Mouse (Mus musculus): ENCODE measurements around the gene Cavin3. TPM values are rescaled to one million over a fixed set of nuclear protein-coding genes. Genes with fewer than 3 reads are reported as not detected.
A peak's percentile ranks its signal among the peaks of the same experiment; 100 is the strongest.

Cavin3 gene
- total RNA-seq, 1 experiment: 5.3 TPM

DNA sequence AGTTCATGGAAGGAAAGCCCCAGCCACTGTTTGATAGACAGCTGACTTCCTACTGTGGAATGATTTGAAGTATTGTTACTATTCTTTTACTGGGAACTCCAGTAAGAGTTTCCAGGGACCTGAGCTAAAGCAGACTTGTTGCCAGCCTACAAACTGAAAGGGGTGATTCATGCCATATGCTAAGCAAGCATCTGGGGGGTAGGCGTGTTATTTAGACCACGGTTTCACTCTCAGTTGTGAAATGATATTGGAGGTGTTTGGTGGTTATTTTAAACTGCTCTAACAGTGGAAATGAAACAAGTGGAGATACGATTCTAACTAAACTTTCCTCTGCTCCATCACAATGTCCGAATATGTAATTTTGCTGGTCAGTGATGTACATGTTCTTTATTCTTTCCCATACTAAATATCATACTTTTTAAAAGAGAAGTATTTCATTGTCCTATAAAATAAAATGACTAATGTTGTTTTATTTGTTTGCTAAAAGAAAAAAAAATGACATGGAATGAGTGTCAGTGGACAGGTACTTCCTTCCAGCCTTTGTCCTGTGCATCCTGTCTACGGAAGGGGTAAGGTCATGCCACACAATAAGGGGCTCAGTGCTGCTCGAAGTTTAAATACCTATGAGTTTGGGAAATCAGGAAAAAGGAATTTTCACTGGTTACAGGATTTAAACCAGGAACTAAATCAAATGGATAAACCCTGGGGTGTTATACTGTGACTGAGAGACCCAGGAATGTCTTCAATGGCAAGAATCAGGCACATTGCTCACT lies 5.2 kb upstream of the Cavin3 start:
- no peak for TF ChIP-seq ZNF384 (IDR thresholded peaks at IDR 0.05; ENCODE audit: low read depth, low read length)
- no peak for TF ChIP-seq HCFC1 (IDR thresholded peaks at IDR 0.05; ENCODE audit: borderline replicate concordance, insufficient read depth, low read length)
- TF ChIP-seq ZC3H11A (IDR thresholded peaks at IDR 0.05; ENCODE audit: borderline replicate concordance, low read depth, low read length): no peak
- H3K36me3 ChIP-seq (ENCODE audit: control insufficient read depth, insufficient read depth, low read length, poor library complexity, severe bottlenecking): no peaks in the 10 kb centered on the region
- no peak overlapping the region for H3K9ac ChIP-seq (ENCODE audit: insufficient read depth, low read depth, low read length, poor library complexity, severe bottlenecking)
- no peak overlapping the region for H3K27ac ChIP-seq (ENCODE audit: insufficient read depth, low read depth, low read length, poor library complexity, severe bottlenecking)
- no peak overlapping the region for H3K4me3 ChIP-seq (ENCODE audit: insufficient read depth in 1 of 2, low read depth in 1 of 2, low read length in 2 of 2, poor library complexity in 1 of 2, severe bottlenecking in 1 of 2)
- peaks cover 3 to 4% of the 10 kb centered on the region in 2 experiments for H3K4me1 ChIP-seq (ENCODE audit: control insufficient read depth in 2 of 2, insufficient read depth in 2 of 2, low read length in 2 of 2, poor library complexity in 1 of 2)
- no peak for DNase-seq (ENCODE audit: low read depth, low spot score)
- in situ Hi-C loops (cut with MboI; ENCODE audit: low sequenced_read_pairs in 2 of 2, unreplicated experiment in 2 of 2): no loop called here
- no peaks in the 10 kb centered on the region for H3K9me3 ChIP-seq (ENCODE audit: control insufficient read depth, insufficient read depth, low read depth, low read length)

DNA sequence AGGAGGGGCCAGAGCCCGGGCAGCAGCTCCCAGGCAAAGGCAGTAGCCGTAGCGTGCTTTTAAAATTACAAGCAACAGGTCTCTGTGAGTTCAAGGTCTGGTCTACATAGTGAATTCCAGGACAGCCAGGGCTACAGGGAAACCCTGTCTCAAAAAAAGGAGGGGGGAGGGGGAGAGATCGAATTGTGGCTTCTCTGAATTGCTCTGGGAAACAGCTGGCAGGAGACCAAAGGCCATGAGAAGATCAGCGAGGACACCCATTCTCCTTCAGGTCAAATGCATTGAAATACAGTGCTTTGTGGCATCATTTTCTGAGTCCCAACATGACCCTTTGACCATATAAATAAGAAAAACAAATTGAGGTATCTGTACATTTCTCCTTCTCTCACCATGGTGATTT lies 2.9 kb upstream of the Cavin3 start:
- H3K36me3 ChIP-seq (ENCODE audit: control insufficient read depth, insufficient read depth, low read length, poor library complexity, severe bottlenecking): no peaks in the 10 kb centered on the region
- DNase-seq (ENCODE audit: low read depth, low spot score): no peak
- no peak overlapping the region for H3K27ac ChIP-seq (ENCODE audit: insufficient read depth, low read depth, low read length, poor library complexity, severe bottlenecking)
- H3K9ac ChIP-seq (ENCODE audit: insufficient read depth, low read depth, low read length, poor library complexity, severe bottlenecking): no peak overlapping the region
- H3K9me3 ChIP-seq (ENCODE audit: control insufficient read depth, insufficient read depth, low read depth, low read length): no peaks in the 10 kb centered on the region
- TF ChIP-seq ZC3H11A (IDR thresholded peaks at IDR 0.05; ENCODE audit: borderline replicate concordance, low read depth, low read length): no peak
- in situ Hi-C loops (cut with MboI; ENCODE audit: low sequenced_read_pairs in 2 of 2, unreplicated experiment in 2 of 2): no loop called here
- no peak overlapping the region for H3K4me3 ChIP-seq (ENCODE audit: insufficient read depth in 1 of 2, low read depth in 1 of 2, low read length in 2 of 2, poor library complexity in 1 of 2, severe bottlenecking in 1 of 2)
- H3K4me1 ChIP-seq (ENCODE audit: control insufficient read depth in 2 of 2, insufficient read depth in 2 of 2, low read length in 2 of 2, poor library complexity in 1 of 2): peaks cover 3 to 17% of the 10 kb centered on the region in 2 experiments

DNA sequence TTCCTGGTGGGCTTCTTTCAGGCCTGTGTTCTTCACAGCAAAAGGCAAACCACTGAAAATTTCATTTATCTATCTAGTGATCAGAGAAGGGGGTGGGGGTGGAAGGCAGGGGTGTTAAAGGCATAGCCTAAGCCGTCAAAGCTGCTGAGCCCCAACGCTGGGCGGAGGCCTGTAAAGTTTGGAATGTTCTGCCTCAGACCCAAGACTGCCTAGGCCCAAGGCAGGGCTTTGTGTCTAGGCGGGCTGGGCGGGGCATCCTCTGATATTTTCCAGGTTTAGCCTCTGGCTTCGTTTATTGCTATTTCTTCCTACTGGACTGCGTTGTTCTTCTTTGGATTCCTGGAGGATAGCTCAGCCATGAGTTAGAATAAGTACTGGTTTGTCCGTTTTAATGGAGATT lies 326 bp upstream of the Cavin3 start:
- peak; percentile 43 for DNase-seq (ENCODE audit: low read depth, low spot score)
- H3K36me3 ChIP-seq (ENCODE audit: control insufficient read depth, insufficient read depth, low read length, poor library complexity, severe bottlenecking): no peaks in the 10 kb centered on the region
- TF ChIP-seq ZC3H11A (IDR thresholded peaks at IDR 0.05; ENCODE audit: borderline replicate concordance, low read depth, low read length): no peak
- no peak for TF ChIP-seq CHD2 (IDR thresholded peaks at IDR 0.05; ENCODE audit: low read depth, low read length)
- no peaks in the 10 kb centered on the region for H3K9me3 ChIP-seq (ENCODE audit: control insufficient read depth, insufficient read depth, low read depth, low read length)
- H3K4me1 ChIP-seq (ENCODE audit: control insufficient read depth in 2 of 2, insufficient read depth in 2 of 2, low read length in 2 of 2, poor library complexity in 1 of 2): peaks cover 3 to 17% of the 10 kb centered on the region in 2 experiments
- H3K9ac ChIP-seq (ENCODE audit: insufficient read depth, low read depth, low read length, poor library complexity, severe bottlenecking): peak overlapping the region; percentile 40
- H3K4me3 ChIP-seq (ENCODE audit: insufficient read depth in 1 of 2, low read depth in 1 of 2, low read length in 2 of 2, poor library complexity in 1 of 2, severe bottlenecking in 1 of 2): peak overlapping the region; percentile 54 to 56; a peak in 3 of 4 replicates
- in situ Hi-C loops (cut with MboI; ENCODE audit: low sequenced_read_pairs in 2 of 2, unreplicated experiment in 2 of 2): no loop called here
- no peak overlapping the region for H3K27ac ChIP-seq (ENCODE audit: insufficient read depth, low read depth, low read length, poor library complexity, severe bottlenecking)

DNA sequence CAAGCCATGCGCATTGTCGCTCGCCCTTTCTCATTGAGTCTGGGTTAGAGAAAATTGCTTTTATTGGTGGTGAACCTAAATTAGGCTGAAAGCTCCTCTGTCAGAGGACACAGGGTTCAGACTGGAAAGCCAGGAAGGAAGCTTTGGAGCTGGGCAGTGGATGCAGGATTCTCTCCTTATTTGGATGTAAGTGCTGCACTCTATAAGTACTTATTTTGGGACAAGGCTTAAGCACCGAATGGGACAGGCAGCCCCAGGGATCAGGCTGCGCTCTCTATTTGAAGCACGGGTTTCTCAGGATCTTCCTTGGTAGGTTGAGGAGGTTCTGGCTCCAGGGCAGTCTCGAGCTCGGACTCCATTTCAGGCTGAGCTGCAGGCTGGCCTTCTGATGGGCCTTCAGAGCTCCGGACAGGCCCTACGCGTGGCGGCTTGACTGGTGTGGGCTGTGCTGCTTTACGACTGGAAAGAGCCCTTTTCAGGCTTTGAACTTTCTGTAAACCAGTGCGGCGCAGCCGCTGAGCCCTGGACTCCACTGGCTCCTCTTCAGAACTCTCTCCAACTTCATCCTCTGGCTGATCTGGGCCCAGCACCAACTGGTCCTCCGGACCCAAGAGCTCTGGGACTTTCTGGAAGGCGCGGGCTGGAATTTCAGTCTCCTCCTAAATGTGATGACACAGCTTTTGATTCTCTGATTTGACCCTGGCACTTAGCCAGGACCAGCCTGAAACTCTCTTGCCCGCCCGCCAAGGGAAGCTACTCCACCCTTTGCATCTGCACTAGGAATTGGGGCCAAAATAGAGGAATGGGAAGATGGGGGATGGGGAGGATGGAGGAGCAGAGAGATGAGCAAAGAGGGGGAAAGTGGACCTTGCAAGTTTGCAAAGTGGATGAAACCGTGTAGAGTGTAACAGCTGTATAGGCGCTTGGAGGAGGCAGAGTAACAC lies 1.3 kb downstream of the Cavin3 start:
- no peak overlapping the region for H3K27ac ChIP-seq (ENCODE audit: insufficient read depth, low read depth, low read length, poor library complexity, severe bottlenecking)
- TF ChIP-seq HCFC1 (IDR thresholded peaks at IDR 0.05; ENCODE audit: borderline replicate concordance, insufficient read depth, low read length) (no peak), ZNF384 (IDR thresholded peaks at IDR 0.05; ENCODE audit: low read depth, low read length) (no peak), ZC3H11A (IDR thresholded peaks at IDR 0.05; ENCODE audit: borderline replicate concordance, low read depth, low read length) (no peak), MAFK (IDR thresholded peaks at IDR 0.05; ENCODE audit: insufficient read depth, low read depth, low read length) (peak; percentile 44; the same call in 1 of the 2 replicates), CHD2 (IDR thresholded peaks at IDR 0.05; ENCODE audit: low read depth, low read length) (no peak)
- peak overlapping the region; percentile 46; the same call in 1 of the 2 replicates for H3K9ac ChIP-seq (ENCODE audit: insufficient read depth, low read depth, low read length, poor library complexity, severe bottlenecking)
- DNase-seq (ENCODE audit: low read depth, low spot score): peak; percentile 40
- H3K36me3 ChIP-seq (ENCODE audit: control insufficient read depth, insufficient read depth, low read length, poor library complexity, severe bottlenecking): no peaks in the 10 kb centered on the region
- in situ Hi-C loops (cut with MboI; ENCODE audit: low sequenced_read_pairs in 2 of 2, unreplicated experiment in 2 of 2): no loop called here
- H3K4me3 ChIP-seq (ENCODE audit: insufficient read depth in 1 of 2, low read depth in 1 of 2, low read length in 2 of 2, poor library complexity in 1 of 2, severe bottlenecking in 1 of 2): peak overlapping the region; percentile 32 to 54
- peaks cover 3 to 17% of the 10 kb centered on the region in 2 experiments for H3K4me1 ChIP-seq (ENCODE audit: control insufficient read depth in 2 of 2, insufficient read depth in 2 of 2, low read length in 2 of 2, poor library complexity in 1 of 2)
- H3K9me3 ChIP-seq (ENCODE audit: control insufficient read depth, insufficient read depth, low read depth, low read length): no peaks in the 10 kb centered on the region

Data from ES-E14 (cell line).